Mouse (Mus musculus) hindbrain, embryonic 13.5 days (tissue): ENCODE results near the gene Nmrk2. TPM values are rescaled to one million over a fixed set of nuclear protein-coding genes. Genes with fewer than 3 reads are reported as not detected.
"Not testable (repeated sequence)": the region's sequence is repeated elsewhere in the genome, so short reads cannot be mapped to it uniquely, and the experiment has no call there.

Source experiments
- ATAC-seq: fragments of 200-750 bp; cut with Nextera tagmentation; 2 replicates; pipeline ENCODE4 v1.8.0; 2017; ENCODE audit warnings: moderate TSS enrichment; ENCODE audit not compliant: low FRiP score
- H3K27ac ChIP-seq: fragments of 300-500 bp; sonication (generic); 2 replicates; pipeline ENCODE4 v1.5.1; 2015; ENCODE audit warnings: inconsistent platforms, mild to moderate bottlenecking, moderate library complexity
- H3K27me3 ChIP-seq: fragments of 300-500 bp; sonication (generic); 2 replicates; pipeline ENCODE4 v1.6.1; 2015; ENCODE audit warnings: mild to moderate bottlenecking, inconsistent platforms
- H3K36me3 ChIP-seq: fragments of 300-500 bp; sonication (generic); 2 replicates; pipeline ENCODE4 v1.6.1; 2015; ENCODE audit warnings: mild to moderate bottlenecking, inconsistent platforms
- H3K4me1 ChIP-seq: fragments of 300-500 bp; sonication (generic); replicated peaks from 2 replicates; pipeline ENCODE4 v1.6.1; 2015; ENCODE audit warnings: inconsistent platforms
- H3K4me2 ChIP-seq: fragments of 300-500 bp; sonication (generic); 2 replicates; pipeline ENCODE4 v1.6.1; 2015; ENCODE audit warnings: inconsistent platforms, mild to moderate bottlenecking, moderate library complexity
- H3K4me3 ChIP-seq: fragments of 300-500 bp; sonication (generic); 2 replicates; pipeline ENCODE4 v1.5.1; 2015; ENCODE audit warnings: mild to moderate bottlenecking, inconsistent platforms
- H3K9ac ChIP-seq: fragments of 300-500 bp; sonication (generic); 2 replicates; pipeline ENCODE4 v1.6.1; 2015; ENCODE audit warnings: mild to moderate bottlenecking, inconsistent platforms
- H3K9me3 ChIP-seq: fragments of 300-500 bp; sonication (generic); 2 replicates; pipeline ENCODE4 v1.6.1; 2016; ENCODE audit warnings: inconsistent platforms
- WGBS: fragments of 180-500 bp; shearing (Covaris S2); methylation state at CpG from one replicate; pipeline ENCODE4 v1.1.7; 2015; 5-methylcytosine and 5-hydroxymethylcytosine counted together
- polyA plus RNA-seq: library from polyadenylated mRNA; unstranded; fragments of >200 nt; fragmentation: Nextera tagmentation; extraction: Ambion mirVana; gene quantifications from 2 replicates; pipeline ENCODE4 v1.2.1, GENCODE M21; 2015

The Nmrk2 gene
- polyA plus RNA-seq, 1 experiment from 2014 or later = 0.09 TPM

DNA sequence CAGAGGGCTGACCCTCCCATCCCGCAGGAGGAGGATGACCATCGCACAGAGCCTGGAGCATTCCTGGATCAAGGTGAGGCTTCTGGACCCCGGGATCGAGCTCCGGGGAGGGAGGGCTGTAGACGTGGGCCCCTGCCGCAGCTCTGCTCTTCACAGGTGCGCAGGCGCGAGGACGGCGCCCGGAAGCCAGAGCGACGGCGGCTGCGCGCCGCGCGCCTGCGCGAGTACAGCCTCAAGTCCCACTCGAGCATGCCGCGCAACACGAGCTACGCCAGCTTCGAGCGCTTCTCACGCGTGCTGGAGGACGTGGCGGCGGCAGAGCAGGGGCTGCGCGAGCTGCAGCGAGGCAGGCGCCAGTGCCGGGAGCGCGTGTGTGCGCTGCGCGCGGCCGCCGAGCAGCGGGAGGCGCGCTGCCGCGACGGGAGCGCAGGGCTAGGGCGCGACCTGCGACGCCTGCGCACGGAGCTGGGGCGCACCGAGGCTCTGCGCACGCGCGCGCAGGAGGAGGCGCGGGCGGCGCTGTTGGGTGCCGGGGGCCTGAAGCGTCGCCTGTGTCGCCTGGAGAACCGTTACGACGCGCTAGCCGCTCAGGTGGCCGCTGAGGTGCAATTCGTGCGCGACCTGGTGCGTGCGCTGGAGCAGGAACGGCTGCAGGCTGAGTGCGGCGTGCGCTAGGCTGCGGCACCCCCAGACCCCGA, 9.4 kb downstream of the Nmrk2 start:
- peak; percentile 87 for ATAC-seq
- H3K9ac ChIP-seq = peak overlapping the region; percentile 79

DNA sequence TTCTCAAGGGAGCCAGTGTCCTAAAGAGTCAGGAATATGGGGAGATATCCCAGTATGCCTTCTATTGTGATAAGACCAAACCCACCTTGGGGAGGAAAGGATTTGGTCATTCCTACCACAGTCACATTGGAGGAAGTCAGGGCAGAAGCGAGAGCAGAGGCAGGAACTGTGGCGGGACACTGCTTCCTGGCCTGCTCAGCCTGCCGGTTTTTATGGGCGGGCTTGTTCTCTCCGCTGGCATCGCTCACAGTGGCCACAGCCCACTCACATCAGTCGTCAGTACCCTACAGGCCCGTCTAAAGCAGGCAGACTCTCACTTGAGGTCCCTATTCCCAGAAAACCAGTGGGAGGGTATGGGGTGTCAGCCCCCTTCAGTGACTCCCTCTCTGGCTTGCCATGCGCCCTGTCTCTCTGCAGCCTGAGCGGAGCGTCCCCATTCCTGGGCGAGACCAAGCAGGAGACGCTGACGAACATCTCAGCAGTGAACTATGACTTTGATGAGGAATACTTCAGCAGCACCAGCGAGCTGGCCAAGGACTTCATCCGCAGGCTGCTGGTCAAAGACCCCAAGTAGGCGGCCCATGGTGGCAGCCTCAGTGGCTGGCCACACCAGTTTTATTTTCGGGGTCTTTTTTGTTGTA, 10.4 kb downstream of the Nmrk2 start:
- Histone ChIP-seq H3K9ac (peak overlapping the region; percentile 79), H3K4me3 (no peak overlapping the region; the same call in 1 of the 2 replicates), H3K4me2 (peak overlapping the region; percentile 92)

More for the DNA sequence above, 9.4 kb downstream of the Nmrk2 start:
- peak overlapping the region; percentile 58 for H3K4me3 ChIP-seq
- peak overlapping the region; percentile 92 for H3K4me2 ChIP-seq
- peaks cover 36% of the 10 kb centered on the region for H3K27me3 ChIP-seq
- H3K27ac ChIP-seq = peak overlapping the region; percentile 98
- H3K4me1 ChIP-seq = peaks cover 28% of the 10 kb centered on the region
- 1% methylated on average over 79 of the region's 93 CpGs for WGBS
- H3K36me3 ChIP-seq = peaks cover 37% of the 10 kb centered on the region
- H3K9me3 ChIP-seq = no peaks in the 10 kb centered on the region

DNA sequence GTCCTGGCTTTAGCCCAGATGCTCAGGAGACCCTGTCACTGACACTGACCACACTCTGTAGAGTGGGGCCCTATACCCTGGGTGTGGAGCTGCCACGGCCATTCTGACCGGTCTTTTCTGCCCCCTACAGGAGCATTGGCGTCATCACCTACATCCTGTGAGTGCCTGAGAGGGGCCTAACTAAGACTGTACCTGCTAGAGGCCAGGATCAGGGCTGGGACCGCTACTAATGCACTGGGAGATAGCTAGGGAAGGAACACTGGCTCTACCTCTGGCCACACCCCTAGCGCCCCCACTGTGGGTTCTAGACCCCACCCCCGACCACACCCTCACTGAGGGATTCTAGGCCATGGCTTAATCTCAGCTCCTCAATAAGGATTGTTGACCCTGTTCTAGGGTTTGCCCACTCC, 10.9 kb downstream of the Nmrk2 start:
- H3K27me3 ChIP-seq = peaks cover 21% of the 10 kb centered on the region
- no peak overlapping the region for H3K4me2 ChIP-seq
- H3K4me3 ChIP-seq = no peak overlapping the region
- no peaks in the 10 kb centered on the region for H3K9me3 ChIP-seq
- peaks cover 49% of the 10 kb centered on the region for H3K36me3 ChIP-seq
- H3K27ac ChIP-seq = no peak overlapping the region
- 76% methylated on average over 6 of the region's 6 CpGs for WGBS
- H3K4me1 ChIP-seq = peaks cover 28% of the 10 kb centered on the region
- H3K9ac ChIP-seq = no peak overlapping the region
- no peak for ATAC-seq

More for the DNA sequence above, 10.4 kb downstream of the Nmrk2 start:
- H3K27ac ChIP-seq = peak overlapping the region; percentile 98
- H3K9me3 ChIP-seq = no peaks in the 10 kb centered on the region
- peaks cover 28% of the 10 kb centered on the region for H3K4me1 ChIP-seq
- 93% methylated on average over 18 of the region's 18 CpGs for WGBS
- peaks cover 47% of the 10 kb centered on the region for H3K36me3 ChIP-seq
- no peak for ATAC-seq
- peaks cover 27% of the 10 kb centered on the region for H3K27me3 ChIP-seq

DNA sequence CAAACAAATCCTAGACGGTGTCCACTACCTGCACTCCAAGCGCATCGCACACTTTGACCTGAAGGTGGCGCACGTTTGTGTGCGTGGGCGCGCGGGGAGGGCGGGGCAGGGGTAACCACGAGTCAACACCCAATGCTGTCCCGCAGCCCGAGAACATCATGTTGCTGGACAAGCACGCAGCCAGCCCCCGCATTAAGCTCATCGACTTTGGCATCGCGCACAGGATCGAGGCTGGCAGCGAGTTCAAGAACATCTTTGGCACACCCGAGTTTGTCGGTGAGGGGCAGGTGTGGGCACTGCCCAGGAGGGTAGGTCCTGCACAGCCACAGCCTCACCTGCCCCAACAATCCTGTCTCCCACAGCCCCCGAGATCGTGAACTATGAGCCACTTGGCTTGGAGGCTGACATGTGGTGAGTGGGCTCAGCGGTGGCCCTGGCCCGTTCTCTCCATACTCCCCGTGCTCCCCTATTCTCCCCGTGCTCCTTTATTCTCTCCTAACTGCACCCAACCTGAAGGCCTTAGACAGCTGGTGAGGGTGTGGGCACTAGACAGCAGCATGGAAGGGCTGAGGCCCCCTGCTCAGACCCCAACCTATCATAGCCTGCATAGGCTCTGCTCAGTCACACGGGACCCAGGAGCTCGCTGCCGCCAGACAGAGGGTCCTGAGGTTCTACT, 11.5 kb downstream of the Nmrk2 start:
- Histone ChIP-seq H3K9me3 (no peaks in the 10 kb centered on the region), H3K36me3 (peaks cover 54% of the 10 kb centered on the region), H3K9ac (no peak overlapping the region), H3K4me1 (peaks cover 28% of the 10 kb centered on the region), H3K27me3 (peaks cover 16% of the 10 kb centered on the region), H3K27ac (no peak overlapping the region), H3K4me3 (no peak overlapping the region), H3K4me2 (no peak overlapping the region)
- no peak for ATAC-seq
- 68% methylated on average over 31 of the region's 31 CpGs for WGBS

DNA sequence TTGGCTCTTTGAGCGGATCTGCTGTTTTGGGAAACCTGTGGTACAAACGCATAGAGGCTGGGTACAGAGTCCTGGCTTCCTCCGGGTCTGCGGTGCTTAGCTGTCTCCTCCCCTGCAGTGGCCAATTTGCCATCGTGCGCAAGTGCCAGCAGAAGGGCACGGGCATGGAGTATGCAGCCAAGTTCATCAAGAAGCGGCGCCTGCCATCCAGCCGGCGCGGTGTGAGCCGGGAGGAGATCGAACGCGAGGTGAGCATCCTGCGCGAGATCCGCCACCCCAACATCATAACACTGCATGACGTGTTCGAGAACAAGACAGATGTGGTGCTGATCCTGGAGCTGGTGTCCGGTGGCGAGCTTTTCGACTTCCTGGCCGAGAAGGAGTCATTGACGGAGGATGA, 12.0 kb downstream of the Nmrk2 start:
- H3K4me1 ChIP-seq = peaks cover 28% of the 10 kb centered on the region
- H3K4me3 ChIP-seq = no peak overlapping the region
- H3K4me2 ChIP-seq = no peak overlapping the region
- peaks cover 10% of the 10 kb centered on the region for H3K27me3 ChIP-seq
- H3K9ac ChIP-seq = no peak overlapping the region
- peaks cover 59% of the 10 kb centered on the region for H3K36me3 ChIP-seq
- 81% methylated on average over 26 of the region's 26 CpGs for WGBS
- no peaks in the 10 kb centered on the region for H3K9me3 ChIP-seq
- H3K27ac ChIP-seq = no peak overlapping the region
- no peak for ATAC-seq

DNA sequence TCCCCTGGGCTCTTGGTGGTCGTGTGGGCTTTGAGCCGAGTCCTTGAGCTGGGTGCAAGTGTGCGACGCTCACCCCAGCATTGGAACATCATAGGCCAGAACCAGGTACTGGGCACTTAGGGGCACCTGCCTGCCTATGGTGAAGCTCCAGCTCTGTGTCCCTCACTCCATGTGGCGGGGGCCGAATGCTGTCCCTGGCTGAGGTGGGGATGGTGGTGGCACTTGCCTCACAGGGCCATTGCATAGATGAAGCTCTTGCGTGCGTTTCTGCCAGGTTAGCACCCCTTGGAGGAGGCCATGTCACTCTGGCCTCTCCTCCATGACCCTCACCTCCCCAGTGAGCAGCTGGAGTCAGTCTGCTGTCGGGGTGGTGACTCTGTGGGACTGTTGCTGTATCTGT, 14.7 kb downstream of the Nmrk2 start:
- Histone ChIP-seq H3K4me2 (no peak overlapping the region), H3K9me3 (no peaks in the 10 kb centered on the region), H3K4me3 (no peak overlapping the region), H3K36me3 (peaks cover 72% of the 10 kb centered on the region), H3K4me1 (peaks cover 23% of the 10 kb centered on the region), H3K9ac (no peak overlapping the region), H3K27ac (no peak overlapping the region), H3K27me3 (no peaks in the 10 kb centered on the region)
- WGBS = 97% methylated on average over 9 of the region's 9 CpGs
- no peak for ATAC-seq

DNA sequence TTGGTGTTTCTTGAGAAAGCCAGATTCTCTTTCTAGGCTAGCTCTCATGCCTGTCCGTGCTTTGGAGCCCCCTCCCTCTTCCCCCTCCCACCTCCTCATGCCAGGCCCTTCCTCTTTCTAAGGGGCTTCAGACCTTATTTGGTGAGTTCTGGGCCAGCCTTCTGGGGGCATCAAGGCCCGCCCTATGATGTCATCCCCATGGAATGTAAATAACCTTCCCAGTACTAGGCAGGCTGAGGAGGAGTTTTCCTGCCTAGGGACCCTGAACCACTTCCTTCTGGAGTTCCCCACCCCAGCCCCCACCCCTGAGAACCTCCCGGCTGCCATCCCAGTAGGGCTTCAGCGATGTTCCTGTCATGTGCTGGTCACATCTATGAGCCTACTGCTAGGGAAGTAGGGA, 17.1 kb downstream of the Nmrk2 start:
- Histone ChIP-seq H3K4me3 (no peak overlapping the region), H3K9ac (peak overlapping the region; percentile 15; the same call in 1 of the 2 replicates), H3K36me3 (peaks cover 77% of the 10 kb centered on the region), H3K4me2 (no peak overlapping the region), H3K27me3 (no peaks in the 10 kb centered on the region), H3K4me1 (peaks cover 27% of the 10 kb centered on the region), H3K9me3 (no peaks in the 10 kb centered on the region), H3K27ac (no peak overlapping the region)
- no peak for ATAC-seq
- WGBS = 72% methylated on average over 4 of the region's 4 CpGs

DNA sequence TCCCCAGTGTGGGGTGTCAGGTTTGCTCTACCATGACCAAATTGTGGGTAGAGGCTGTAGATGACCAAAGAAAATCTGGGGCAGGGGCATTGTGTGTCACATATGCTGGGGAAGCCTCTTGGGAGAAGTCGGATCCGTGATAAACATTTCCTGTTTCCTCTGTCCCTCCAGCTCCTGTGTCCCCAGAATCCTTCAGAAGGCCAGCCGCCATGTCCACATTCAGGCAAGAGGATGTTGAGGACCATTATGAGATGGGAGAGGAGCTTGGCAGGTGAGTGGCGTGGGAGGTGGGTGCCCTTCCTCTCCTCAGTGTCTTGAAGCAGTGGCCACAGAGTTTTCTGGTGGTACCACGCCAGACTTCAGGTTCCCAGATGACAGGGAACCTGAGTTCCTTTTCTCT, 18.0 kb downstream of the Nmrk2 start, which contains the start of gene 4930442H23Rik:
TSS of gene 4930442H23Rik (minus strand) at position 45 of the 400 bp plus-strand sequence.
- peaks cover 36% of the 10 kb centered on the region for H3K4me1 ChIP-seq

DNA sequence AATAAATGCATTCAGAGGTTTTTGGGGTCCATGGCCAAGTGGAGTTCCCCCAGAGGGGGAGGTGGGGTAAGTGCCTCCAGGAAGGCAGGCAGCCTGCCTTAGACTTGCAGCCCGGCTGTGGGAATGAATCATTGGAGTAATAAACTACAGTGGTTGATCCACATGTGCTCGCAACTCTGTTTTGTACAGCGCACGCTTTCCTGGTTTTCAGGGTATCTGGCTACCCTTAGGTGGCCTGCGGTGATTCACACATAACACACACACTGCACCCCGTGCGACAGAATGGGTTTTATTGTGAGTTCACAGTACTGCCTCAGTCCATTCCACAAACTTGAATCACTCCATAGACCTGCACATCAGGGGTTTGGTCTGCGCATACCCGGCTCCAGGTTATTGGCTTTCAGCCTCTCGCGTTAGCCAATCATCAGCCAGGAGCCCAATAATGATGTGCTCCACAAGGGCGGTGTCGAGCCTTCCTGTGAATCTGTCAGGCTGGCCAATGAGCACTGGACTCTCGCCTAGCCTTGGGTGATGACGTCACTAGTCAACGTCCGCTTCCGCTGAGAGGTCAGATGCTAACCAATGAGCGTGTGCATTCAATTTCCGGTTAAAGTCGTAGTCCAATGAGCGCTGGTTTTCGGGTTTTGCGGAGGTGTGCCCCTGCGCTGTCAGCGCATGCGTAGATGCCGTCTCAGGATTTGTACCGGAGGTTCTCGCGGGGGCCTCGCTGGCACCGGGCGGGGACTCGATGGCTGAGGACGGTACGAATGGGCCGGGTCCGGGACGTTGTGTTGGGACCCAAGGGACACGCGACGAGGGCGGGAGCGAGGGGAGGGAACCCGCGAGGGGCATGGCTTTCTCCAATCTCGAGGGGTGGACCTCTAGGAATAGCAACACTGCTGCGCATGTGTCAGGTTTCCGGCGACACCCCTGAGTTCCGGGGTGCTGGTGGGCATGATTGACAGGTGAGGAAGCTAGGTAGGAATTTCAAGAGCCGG, 19.2 kb downstream of the Nmrk2 start, which contains the start of gene Dapk3:
TSS of gene Dapk3 (plus strand) at position 670 of the 998 bp plus-strand sequence.
- peak within 1 kb of the TSS; percentile 66 for H3K4me3 ChIP-seq
- peaks cover 48% of the 10 kb centered on the region for H3K4me1 ChIP-seq
- peak within 1 kb of the TSS; percentile 94 for H3K27ac ChIP-seq
- no peaks in the 10 kb centered on the region for H3K27me3 ChIP-seq
- peaks cover 82% of the 10 kb centered on the region for H3K36me3 ChIP-seq
- peak; percentile 95 for ATAC-seq
- H3K9me3 ChIP-seq = no peaks in the 10 kb centered on the region
- 4% methylated on average over 53 of the region's 53 CpGs for WGBS
- peak within 1 kb of the TSS; percentile 82 for H3K9ac ChIP-seq
- peak within 1 kb of the TSS; percentile 69 for H3K4me2 ChIP-seq

More for the DNA sequence above, 18.0 kb downstream of the Nmrk2 start, which contains the start of gene 4930442H23Rik:
- Histone ChIP-seq H3K4me3 (peak within 1 kb of the TSS; percentile 66), H3K36me3 (peaks cover 79% of the 10 kb centered on the region), H3K9me3 (no peaks in the 10 kb centered on the region), H3K9ac (peak within 1 kb of the TSS; percentile 82), H3K27ac (peak within 1 kb of the TSS; percentile 94), H3K4me2 (peak within 1 kb of the TSS; percentile 69), H3K27me3 (no peaks in the 10 kb centered on the region)
- ATAC-seq = no peak
- WGBS = 88% methylated on average over 5 of the region's 5 CpGs

DNA sequence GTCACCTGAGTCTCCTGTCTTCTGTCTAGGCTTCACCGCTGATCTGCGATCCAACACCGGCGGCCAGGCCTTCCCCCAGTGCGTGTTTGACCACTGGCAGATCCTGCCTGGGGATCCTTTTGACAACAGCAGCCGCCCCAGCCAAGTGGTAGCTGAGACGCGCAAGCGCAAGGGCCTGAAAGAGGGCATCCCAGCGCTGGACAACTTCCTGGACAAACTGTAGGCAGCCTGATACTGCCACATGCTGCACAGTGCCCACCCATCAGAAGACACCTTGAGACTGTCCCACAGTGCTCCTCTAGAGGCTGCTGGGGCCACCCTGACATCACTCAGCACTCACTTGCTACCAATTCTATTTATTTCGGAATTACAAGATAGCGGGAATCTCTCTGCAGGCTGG, 20.0 kb downstream of the Nmrk2 start:
- H3K9ac ChIP-seq, H3K4me3 ChIP-seq, H3K9me3 ChIP-seq, H3K4me2 ChIP-seq, ATAC-seq, H3K27me3 ChIP-seq: not testable (repeated sequence)
- peaks cover 54% of the 10 kb centered on the region for H3K4me1 ChIP-seq
- H3K27ac ChIP-seq = peak overlapping the region; percentile 66; the same call in 1 of the 2 replicates
- WGBS = 84% methylated on average over 12 of the region's 12 CpGs
- H3K36me3 ChIP-seq = peaks cover 78% of the 10 kb centered on the region

DNA sequence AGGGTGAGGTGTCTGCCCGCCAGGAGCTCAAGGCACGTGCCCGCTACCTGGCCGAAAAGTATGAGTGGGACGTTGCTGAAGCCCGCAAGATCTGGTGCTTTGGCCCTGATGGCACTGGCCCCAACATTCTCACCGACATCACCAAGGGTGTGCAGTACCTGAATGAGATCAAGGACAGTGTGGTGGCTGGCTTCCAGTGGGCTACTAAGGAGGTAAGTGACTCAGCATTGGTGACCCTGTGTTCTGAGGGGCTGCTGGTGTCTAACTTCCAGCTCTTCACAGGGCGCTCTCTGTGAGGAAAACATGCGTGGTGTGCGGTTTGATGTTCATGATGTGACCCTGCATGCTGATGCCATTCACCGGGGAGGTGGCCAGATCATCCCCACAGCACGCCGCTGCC, 20.9 kb downstream of the Nmrk2 start:
- no peak overlapping the region for H3K9ac ChIP-seq
- 91% methylated on average over 13 of the region's 13 CpGs for WGBS
- no peaks in the 10 kb centered on the region for H3K27me3 ChIP-seq
- no peak overlapping the region for H3K27ac ChIP-seq
- H3K4me3 ChIP-seq = no peak overlapping the region
- H3K4me2 ChIP-seq = no peak overlapping the region
- H3K9me3 ChIP-seq = no peaks in the 10 kb centered on the region
- ATAC-seq = no peak
- H3K4me1 ChIP-seq = peaks cover 56% of the 10 kb centered on the region
- H3K36me3 ChIP-seq = peaks cover 71% of the 10 kb centered on the region
